Mouse (Mus musculus): ENCODE data around the gene Htra3. TPM values are rescaled to one million over a fixed set of nuclear protein-coding genes. Genes with fewer than 3 reads are reported as not detected.

The Htra3 gene
- polyA plus RNA-seq, 1 experiment from 2014 or later = 7.8 TPM

- H3K27me3 ChIP-seq (replicated peaks; ENCODE audit: control insufficient read depth, insufficient read depth, low read length) = no peaks in the 10 kb centered on the region
- no peaks in the 10 kb centered on the region for H3K4me1 ChIP-seq (ENCODE audit: control insufficient read depth, insufficient read depth, low read length)
- no peak overlapping the region for H3K9ac ChIP-seq (ENCODE audit: low read length)
- H3K36me3 ChIP-seq (ENCODE audit: control insufficient read depth, insufficient read depth, low read length) = no peaks in the 10 kb centered on the region
- H3K9me3 ChIP-seq (replicated peaks; ENCODE audit: control insufficient read depth, low read length) = no peaks in the 10 kb centered on the region
- H3K4me3 ChIP-seq (ENCODE audit: low read depth, low read length) = no peak overlapping the region
- no peak overlapping the region for H3K4me2 ChIP-seq (ENCODE audit: low read length)
- ATAC-seq = no peak
- no peak for DNase-seq (ENCODE audit: low spot score)
- 80% methylated on average over 2 of the region's 2 CpGs for WGBS
- H3K27ac ChIP-seq (ENCODE audit: low read depth, low read length) = no peak overlapping the region
These were observed 9.3 kb upstream of the Htra3 start for GRCm38 (mm10) chr5:35688851-35689250.

GRCm38 (mm10) chr5:35687098-35687497 is 7.5 kb upstream of the Htra3 start:
- no peak for DNase-seq (ENCODE audit: low spot score)

GRCm38 (mm10) chr5:35686336-35686735 is 6.8 kb upstream of the Htra3 start:
- Histone ChIP-seq H3K4me3 (ENCODE audit: low read depth, low read length) (no peak overlapping the region), H3K4me2 (ENCODE audit: low read length) (no peak overlapping the region)

More at GRCm38 (mm10) chr5:35687098-35687497, 7.5 kb upstream of the Htra3 start:
- H3K27ac ChIP-seq (ENCODE audit: low read depth, low read length) = no peak overlapping the region
- H3K27me3 ChIP-seq (replicated peaks; ENCODE audit: control insufficient read depth, insufficient read depth, low read length) = no peaks in the 10 kb centered on the region
- H3K4me3 ChIP-seq (ENCODE audit: low read depth, low read length) = no peak overlapping the region
- no peak overlapping the region for H3K9ac ChIP-seq (ENCODE audit: low read length)
- WGBS = 71% methylated on average over 5 of the region's 5 CpGs
- H3K9me3 ChIP-seq (replicated peaks; ENCODE audit: control insufficient read depth, low read length) = no peaks in the 10 kb centered on the region
- H3K4me1 ChIP-seq (ENCODE audit: control insufficient read depth, insufficient read depth, low read length) = no peaks in the 10 kb centered on the region
- no peak for ATAC-seq
- no peak overlapping the region for H3K4me2 ChIP-seq (ENCODE audit: low read length)
- no peaks in the 10 kb centered on the region for H3K36me3 ChIP-seq (ENCODE audit: control insufficient read depth, insufficient read depth, low read length)

GRCm38 (mm10) chr5:35685079-35685478 is 5.5 kb upstream of the Htra3 start:
- Histone ChIP-seq H3K9ac (ENCODE audit: low read length) (no peak overlapping the region), H3K27ac (ENCODE audit: low read depth, low read length) (no peak overlapping the region), H3K9me3 (replicated peaks; ENCODE audit: control insufficient read depth, low read length) (no peaks in the 10 kb centered on the region), H3K27me3 (replicated peaks; ENCODE audit: control insufficient read depth, insufficient read depth, low read length) (peaks cover 5% of the 10 kb centered on the region; the same call in 1 of the 2 replicates), H3K4me1 (ENCODE audit: control insufficient read depth, insufficient read depth, low read length) (no peaks in the 10 kb centered on the region), H3K4me3 (ENCODE audit: low read depth, low read length) (no peak overlapping the region), H3K4me2 (ENCODE audit: low read length) (no peak overlapping the region), H3K36me3 (ENCODE audit: control insufficient read depth, insufficient read depth, low read length) (no peaks in the 10 kb centered on the region)
- no peak for DNase-seq (ENCODE audit: low spot score)
- ATAC-seq = no peak
- WGBS = 55% methylated on average over 3 of the region's 3 CpGs

More at GRCm38 (mm10) chr5:35686336-35686735, 6.8 kb upstream of the Htra3 start:
- ATAC-seq (no peak), DNase-seq (ENCODE audit: low spot score) (no peak)
- Histone ChIP-seq H3K9ac (ENCODE audit: low read length) (no peak overlapping the region), H3K27me3 (replicated peaks; ENCODE audit: control insufficient read depth, insufficient read depth, low read length) (no peaks in the 10 kb centered on the region), H3K27ac (ENCODE audit: low read depth, low read length) (no peak overlapping the region), H3K9me3 (replicated peaks; ENCODE audit: control insufficient read depth, low read length) (no peaks in the 10 kb centered on the region), H3K36me3 (ENCODE audit: control insufficient read depth, insufficient read depth, low read length) (no peaks in the 10 kb centered on the region), H3K4me1 (ENCODE audit: control insufficient read depth, insufficient read depth, low read length) (no peaks in the 10 kb centered on the region)
- 58% methylated on average over 4 of the region's 4 CpGs for WGBS

- ATAC-seq = no peak
- no peak overlapping the region for H3K4me3 ChIP-seq (ENCODE audit: low read depth, low read length)
These were observed 1.4 kb upstream of the Htra3 start for GRCm38 (mm10) chr5:35680958-35681357.

GRCm38 (mm10) chr5:35676964-35677363 is 2.6 kb downstream of the Htra3 start:
- H3K4me2 ChIP-seq (ENCODE audit: low read length) = no peak overlapping the region
- 89% methylated on average over 7 of the region's 7 CpGs for WGBS
- H3K9ac ChIP-seq (ENCODE audit: low read length) = no peak overlapping the region
- no peak for DNase-seq (ENCODE audit: low spot score)
- H3K36me3 ChIP-seq (ENCODE audit: control insufficient read depth, insufficient read depth, low read length) = no peaks in the 10 kb centered on the region
- no peak for ATAC-seq
- H3K9me3 ChIP-seq (replicated peaks; ENCODE audit: control insufficient read depth, low read length) = no peaks in the 10 kb centered on the region
- H3K4me1 ChIP-seq (ENCODE audit: control insufficient read depth, insufficient read depth, low read length) = 0 out of 2 replicates have a peak, but pooled peaks cover 2% of the 10 kb centered on the region
- H3K4me3 ChIP-seq (ENCODE audit: low read depth, low read length) = no peak overlapping the region
- H3K27ac ChIP-seq (ENCODE audit: low read depth, low read length) = no peak overlapping the region
- peaks cover 30% of the 10 kb centered on the region for H3K27me3 ChIP-seq (replicated peaks; ENCODE audit: control insufficient read depth, insufficient read depth, low read length)

More at GRCm38 (mm10) chr5:35680958-35681357, 1.4 kb upstream of the Htra3 start:
- WGBS = 51% methylated on average over 2 of the region's 2 CpGs
- no peaks in the 10 kb centered on the region for H3K4me1 ChIP-seq (ENCODE audit: control insufficient read depth, insufficient read depth, low read length)
- no peak overlapping the region for H3K9ac ChIP-seq (ENCODE audit: low read length)
- H3K9me3 ChIP-seq (replicated peaks; ENCODE audit: control insufficient read depth, low read length) = no peaks in the 10 kb centered on the region
- no peak for DNase-seq (ENCODE audit: low spot score)
- H3K27ac ChIP-seq (ENCODE audit: low read depth, low read length) = no peak overlapping the region
- no peaks in the 10 kb centered on the region for H3K36me3 ChIP-seq (ENCODE audit: control insufficient read depth, insufficient read depth, low read length)
- no peak overlapping the region for H3K4me2 ChIP-seq (ENCODE audit: low read length)
- peaks cover 30% of the 10 kb centered on the region for H3K27me3 ChIP-seq (replicated peaks; ENCODE audit: control insufficient read depth, insufficient read depth, low read length)

- Histone ChIP-seq H3K4me1 (ENCODE audit: control insufficient read depth, insufficient read depth, low read length) (peaks cover 2% of the 10 kb centered on the region; the same call in 1 of the 2 replicates), H3K27me3 (replicated peaks; ENCODE audit: control insufficient read depth, insufficient read depth, low read length) (peaks cover 15% of the 10 kb centered on the region), H3K27ac (ENCODE audit: low read depth, low read length) (no peak overlapping the region), H3K4me3 (ENCODE audit: low read depth, low read length) (no peak overlapping the region), H3K9me3 (replicated peaks; ENCODE audit: control insufficient read depth, low read length) (no peaks in the 10 kb centered on the region), H3K9ac (ENCODE audit: low read length) (no peak overlapping the region; the same call in 1 of the 2 replicates), H3K4me2 (ENCODE audit: low read length) (no peak overlapping the region), H3K36me3 (ENCODE audit: control insufficient read depth, insufficient read depth, low read length) (no peaks in the 10 kb centered on the region)
- WGBS = 76% methylated on average over 4 of the region's 4 CpGs
- ATAC-seq (no peak), DNase-seq (ENCODE audit: low spot score) (no peak)
These were observed 5.5 kb downstream of the Htra3 start for GRCm38 (mm10) chr5:35674081-35674555.

- H3K9ac ChIP-seq (ENCODE audit: low read length) = no peak overlapping the region
- DNase-seq (ENCODE audit: low spot score) = peak; percentile 17
- no peaks in the 10 kb centered on the region for H3K9me3 ChIP-seq (replicated peaks; ENCODE audit: control insufficient read depth, low read length)
- H3K4me2 ChIP-seq (ENCODE audit: low read length) = no peak overlapping the region
- H3K27me3 ChIP-seq (replicated peaks; ENCODE audit: control insufficient read depth, insufficient read depth, low read length) = peaks cover 6% of the 10 kb centered on the region; the same call in 1 of the 2 replicates
- WGBS = 73% methylated on average over 7 of the region's 7 CpGs
- peaks cover 2% of the 10 kb centered on the region; the same call in 1 of the 2 replicates for H3K4me1 ChIP-seq (ENCODE audit: control insufficient read depth, insufficient read depth, low read length)
- 0 out of 2 replicates have a peak, but pooled peaks have one; percentile 29 for ATAC-seq
- H3K4me3 ChIP-seq (ENCODE audit: low read depth, low read length) = no peak overlapping the region
- H3K36me3 ChIP-seq (ENCODE audit: control insufficient read depth, insufficient read depth, low read length) = no peaks in the 10 kb centered on the region
- H3K27ac ChIP-seq (ENCODE audit: low read depth, low read length) = no peak overlapping the region
These were observed 6.5 kb downstream of the Htra3 start for GRCm38 (mm10) chr5:35673086-35673485.

- Histone ChIP-seq H3K4me1 (ENCODE audit: control insufficient read depth, insufficient read depth, low read length) (peaks cover 2% of the 10 kb centered on the region; the same call in 1 of the 2 replicates), H3K36me3 (ENCODE audit: control insufficient read depth, insufficient read depth, low read length) (no peaks in the 10 kb centered on the region), H3K27ac (ENCODE audit: low read depth, low read length) (no peak overlapping the region), H3K9me3 (replicated peaks; ENCODE audit: control insufficient read depth, low read length) (no peaks in the 10 kb centered on the region), H3K27me3 (replicated peaks; ENCODE audit: control insufficient read depth, insufficient read depth, low read length) (peaks cover under 1% of the 10 kb centered on the region; the same call in 1 of the 2 replicates), H3K4me3 (ENCODE audit: low read depth, low read length) (no peak overlapping the region), H3K4me2 (ENCODE audit: low read length) (no peak overlapping the region), H3K9ac (ENCODE audit: low read length) (no peak overlapping the region)
- 58% methylated on average over 1 of the region's 1 CpGs for WGBS
- ATAC-seq = no peak
- no peak for DNase-seq (ENCODE audit: low spot score)
These were observed 7.0 kb downstream of the Htra3 start for GRCm38 (mm10) chr5:35672581-35672980.
